Mouse (Mus musculus) olfactory bulb, adult 2 months (tissue): ENCODE measurements around the gene Col18a1.

Experiments used
- CTCF ChIP-seq: fragments of 200-500 bp; IDR thresholded peaks from 2 replicates; pipeline ENCODE4 v1.5.1; 2012; ENCODE audit warnings: low read depth, mild to moderate bottlenecking, low read length, moderate library complexity; ENCODE audit not compliant: insufficient read depth
- POLR2A ChIP-seq: fragments of 200-500 bp; IDR thresholded peaks from 2 replicates; pipeline ENCODE4 v1.6.1; 2012; ENCODE audit warnings: mild to moderate bottlenecking, low read depth, low read length, moderate library complexity; ENCODE audit not compliant: insufficient read depth

DNA sequence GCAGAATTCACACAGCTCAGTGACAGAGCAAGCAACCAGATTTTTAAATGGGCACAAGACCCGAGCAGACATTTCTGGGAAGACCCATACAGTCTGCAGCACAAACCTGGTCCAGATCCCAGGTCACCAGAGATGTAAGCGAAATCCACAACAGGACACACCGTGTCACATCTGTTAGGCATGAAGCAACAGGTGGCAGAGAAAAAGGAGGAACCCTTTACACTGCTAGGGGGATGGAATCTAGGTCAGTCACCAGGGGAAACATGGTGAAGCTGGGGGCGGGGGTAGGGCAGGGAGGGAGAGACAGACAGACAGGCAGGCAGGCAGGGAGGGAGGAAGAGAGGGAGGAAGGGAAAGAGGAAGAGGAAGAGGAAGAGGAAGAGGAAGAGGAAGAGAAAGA is 58.2 kb downstream of the Col18a1 start:
- TF ChIP-seq CTCF (no peak), POLR2A (no peak)
